Mouse (Mus musculus) lung, adult 2 months (tissue): Measurements from ENCODE around the gene Snx22.

Experiments used
- CTCF ChIP-seq: fragments of 200-500 bp; IDR thresholded peaks from 2 replicates; pipeline ENCODE4 v1.5.1; 2011; ENCODE audit warnings: mild to moderate bottlenecking, low read length, control low read depth; ENCODE audit not compliant: insufficient read depth
- POLR2A ChIP-seq: fragments of 200-500 bp; IDR thresholded peaks from 2 replicates; pipeline ENCODE4 v1.6.1; 2011; ENCODE audit warnings: low read depth, mild to moderate bottlenecking, control low read depth, low read length, borderline replicate concordance; ENCODE audit errors: extremely low read depth

GRCm38 (mm10) chr9:66068971-66069391 is 538 bp downstream of the Snx22 start:
- TF ChIP-seq POLR2A: no peak
- no peak for TF ChIP-seq CTCF
